Mouse (Mus musculus) C2C12 (cell line): ENCODE results near the gene Vkorc1l1. TPM values are rescaled to one million over a fixed set of nuclear protein-coding genes. Genes with fewer than 3 reads are reported as not detected.
"Not testable (repeated sequence)": the region's sequence is repeated elsewhere in the genome, so short reads cannot be mapped to it uniquely, and the experiment has no call there.

Source experiments
- H3K27me3 ChIP-seq: one replicate; pipeline ENCODE4 v1.6.1; 2011; ENCODE audit not compliant: control insufficient read depth, insufficient read depth, insufficient read length
- H3K36me3 ChIP-seq: one replicate; pipeline ENCODE4 v1.6.1; 2011; ENCODE audit not compliant: control insufficient read depth, insufficient read depth
- H3K4me3 ChIP-seq: one replicate; pipeline ENCODE4 v1.5.1; 2011; ENCODE audit warnings: mild to moderate bottlenecking, control low read depth; ENCODE audit not compliant: poor library complexity, insufficient read depth, severe bottlenecking
- H3K79me2 ChIP-seq: one replicate; pipeline ENCODE4 v1.6.1; 2011; ENCODE audit not compliant: control insufficient read depth, insufficient read depth
- H3K79me3 ChIP-seq: one replicate; pipeline ENCODE4 v1.6.1; 2011; ENCODE audit warnings: low read depth, control low read depth
- H3ac ChIP-seq: one replicate; pipeline ENCODE3; 2011; ENCODE audit warnings: low read depth; ENCODE audit not compliant: control insufficient read depth, insufficient read length
- CEBPB ChIP-seq: IDR thresholded peaks from one replicate; pipeline ENCODE4 v1.6.1; 2011; ENCODE audit warnings: low read depth, mild to moderate bottlenecking, control low read depth, moderate library complexity
- CTCF ChIP-seq: IDR thresholded peaks from one replicate; pipeline ENCODE4 v1.5.1; 2011; ENCODE audit not compliant: control insufficient read depth, insufficient read depth, insufficient read length
- FOSL1 ChIP-seq: IDR thresholded peaks from one replicate; pipeline ENCODE4 v1.8.0; 2011; ENCODE audit warnings: mild to moderate bottlenecking, low read length; ENCODE audit not compliant: poor library complexity, insufficient read depth, severe bottlenecking
- MAX ChIP-seq: IDR thresholded peaks from one replicate; pipeline ENCODE4 v1.6.1; 2011; ENCODE audit warnings: mild to moderate bottlenecking, control low read depth
- MYOD1 ChIP-seq: IDR thresholded peaks from one replicate; pipeline ENCODE4 v1.6.1; 2011; ENCODE audit warnings: low read depth; ENCODE audit not compliant: control insufficient read depth, insufficient read length
- MYOG ChIP-seq: IDR thresholded peaks from one replicate; pipeline ENCODE4 v1.6.1; 2011; ENCODE audit not compliant: control insufficient read depth, insufficient read length; ENCODE audit errors: extremely low read depth
- USF1 ChIP-seq: IDR thresholded peaks from one replicate; pipeline ENCODE4 v1.6.1; 2011; ENCODE audit warnings: low read depth, mild to moderate bottlenecking, control low read depth, moderate library complexity
- polyA plus RNA-seq: library from polyadenylated mRNA; unstranded; fragments of >200 nt; fragmentation: generic; extraction: Trizol; gene quantifications from one replicate; pipeline ENCODE4 v1.2.1, GENCODE M21; 2012; ENCODE audit warnings: missing spikeins

The Vkorc1l1 gene
- polyA plus RNA-seq, 1 experiment = 16.5 TPM

DNA sequence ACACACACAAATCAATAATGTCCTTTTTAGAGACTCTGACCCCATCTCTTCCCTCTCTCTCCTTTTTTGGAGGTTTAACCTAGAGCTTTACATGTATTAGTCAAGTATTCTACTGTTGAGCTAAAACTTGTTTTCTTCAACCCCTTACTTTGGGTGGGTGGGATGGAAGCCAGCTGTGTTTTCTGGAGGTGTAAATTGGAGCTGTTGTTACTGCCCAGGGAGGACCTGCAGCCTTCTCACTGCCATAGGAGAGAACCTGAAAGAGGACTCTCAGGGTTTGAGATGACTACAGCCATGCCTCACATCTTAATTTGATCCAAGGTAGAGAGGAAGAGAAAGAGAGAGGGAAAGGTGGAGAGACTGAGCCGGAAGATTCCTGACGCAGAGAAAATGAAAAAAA is 1.5 kb upstream of the Vkorc1l1 start:
- no peak for TF ChIP-seq MAX
- no peak for TF ChIP-seq FOSL1
- TF ChIP-seq CEBPB = no peak
- no peak for TF ChIP-seq MYOD1
- Histone ChIP-seq H3K79me2 (peaks cover 30% of the 10 kb centered on the region), H3K79me3 (peaks cover 17% of the 10 kb centered on the region), H3K4me3 (no peak overlapping the region), H3K36me3 (peaks cover 4% of the 10 kb centered on the region), H3K27me3 (no peaks in the 10 kb centered on the region), H3ac (no peak overlapping the region)

GRCm38 (mm10) chr5:129940736-129941494 is 855 bp upstream of the Vkorc1l1 start:
- Histone ChIP-seq H3K4me3 (peak overlapping the region; percentile 27), H3K79me2 (peaks cover 36% of the 10 kb centered on the region), H3K27me3 (no peaks in the 10 kb centered on the region), H3K36me3 (peaks cover 4% of the 10 kb centered on the region), H3ac (peak overlapping the region; percentile 34), H3K79me3 (peaks cover 19% of the 10 kb centered on the region)
- no peak for TF ChIP-seq CTCF
- no peak for TF ChIP-seq FOSL1
- no peak for TF ChIP-seq USF1
- no peak for TF ChIP-seq MYOG
- no peak for TF ChIP-seq CEBPB
- TF ChIP-seq MAX = no peak
- TF ChIP-seq MYOD1 = no peak

GRCm38 (mm10) chr5:129942073-129942939 is 536 bp downstream of the Vkorc1l1 start:
- H3K36me3 ChIP-seq, H3K27me3 ChIP-seq: not testable (repeated sequence)
- Histone ChIP-seq H3ac (peak overlapping the region; percentile 52), H3K79me3 (peaks cover 31% of the 10 kb centered on the region), H3K79me2 (peaks cover 50% of the 10 kb centered on the region), H3K4me3 (peak overlapping the region; percentile 60)

DNA sequence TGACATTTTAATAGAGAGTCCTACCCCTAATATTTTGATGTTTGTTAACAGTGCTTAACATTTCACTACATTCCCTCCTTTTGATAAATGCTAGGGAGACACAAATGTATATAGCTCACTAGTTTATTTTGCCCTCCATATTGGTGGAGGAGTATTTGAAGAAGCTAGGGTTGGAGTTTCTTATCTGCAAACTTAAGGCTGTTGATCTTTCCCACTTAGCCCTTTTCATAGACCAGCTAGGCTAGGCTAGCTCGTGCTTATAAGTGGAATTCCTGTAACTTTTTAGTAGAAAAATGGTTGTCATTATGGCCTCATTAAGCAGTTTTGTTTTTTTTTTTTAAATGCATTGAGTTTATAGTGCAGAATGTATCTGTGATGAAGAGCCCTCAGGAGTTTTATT is 1.6 kb downstream of the Vkorc1l1 start:
- Histone ChIP-seq H3ac (no peak overlapping the region), H3K79me2 (peaks cover 61% of the 10 kb centered on the region), H3K79me3 (peaks cover 38% of the 10 kb centered on the region), H3K4me3 (no peak overlapping the region), H3K36me3 (peaks cover 4% of the 10 kb centered on the region), H3K27me3 (no peaks in the 10 kb centered on the region)
- TF ChIP-seq CEBPB = no peak
- TF ChIP-seq CTCF = no peak
- no peak for TF ChIP-seq MYOG
- TF ChIP-seq USF1 = no peak
- TF ChIP-seq MYOD1 = no peak
- TF ChIP-seq MAX = no peak
- TF ChIP-seq FOSL1 = no peak

- no peak for TF ChIP-seq MYOG
- TF ChIP-seq USF1 = no peak
- no peak for TF ChIP-seq MYOD1
- no peak for TF ChIP-seq FOSL1
- TF ChIP-seq MAX = no peak
- no peak for TF ChIP-seq CTCF
- TF ChIP-seq CEBPB = no peak
- peaks cover 64% of the 10 kb centered on the region for H3K79me3 ChIP-seq
Observed at GRCm38 (mm10) chr5:129947528-129948033, 5.8 kb downstream of the Vkorc1l1 start.

DNA sequence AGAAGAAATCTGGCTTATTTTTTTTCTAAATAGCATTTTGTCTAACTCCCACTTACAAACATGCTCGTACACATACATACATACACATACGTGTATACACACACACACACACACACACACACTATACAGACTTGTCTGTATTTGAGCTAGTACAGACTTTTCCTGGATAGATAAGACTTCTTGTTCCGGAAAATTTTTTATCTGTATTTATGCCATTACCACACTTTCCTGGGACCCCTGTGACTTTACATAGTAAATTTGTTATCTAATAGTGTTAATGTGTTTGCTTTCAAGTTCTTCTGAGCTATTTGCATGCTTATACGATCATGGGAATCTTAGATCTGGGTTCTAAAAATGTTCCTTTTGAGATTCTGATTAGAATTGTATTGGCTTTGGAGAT is 10.4 kb downstream of the Vkorc1l1 start:
- Histone ChIP-seq H3K4me3 (no peak overlapping the region), H3K27me3 (no peaks in the 10 kb centered on the region), H3ac (no peak overlapping the region), H3K79me2 (peaks cover 93% of the 10 kb centered on the region), H3K79me3 (peaks cover 45% of the 10 kb centered on the region), H3K36me3 (no peaks in the 10 kb centered on the region)
- TF ChIP-seq CEBPB (no peak), MAX (no peak), MYOD1 (no peak), USF1 (no peak), MYOG (no peak), CTCF (no peak), FOSL1 (no peak)

More at GRCm38 (mm10) chr5:129947528-129948033, 5.8 kb downstream of the Vkorc1l1 start:
- peaks cover 4% of the 10 kb centered on the region for H3K36me3 ChIP-seq
- H3ac ChIP-seq = no peak overlapping the region
- H3K27me3 ChIP-seq = no peaks in the 10 kb centered on the region
- H3K79me2 ChIP-seq = peaks cover 96% of the 10 kb centered on the region
- no peak overlapping the region for H3K4me3 ChIP-seq
